Mouse (Mus musculus): Measurements from ENCODE around the gene Rack1.

DNA sequence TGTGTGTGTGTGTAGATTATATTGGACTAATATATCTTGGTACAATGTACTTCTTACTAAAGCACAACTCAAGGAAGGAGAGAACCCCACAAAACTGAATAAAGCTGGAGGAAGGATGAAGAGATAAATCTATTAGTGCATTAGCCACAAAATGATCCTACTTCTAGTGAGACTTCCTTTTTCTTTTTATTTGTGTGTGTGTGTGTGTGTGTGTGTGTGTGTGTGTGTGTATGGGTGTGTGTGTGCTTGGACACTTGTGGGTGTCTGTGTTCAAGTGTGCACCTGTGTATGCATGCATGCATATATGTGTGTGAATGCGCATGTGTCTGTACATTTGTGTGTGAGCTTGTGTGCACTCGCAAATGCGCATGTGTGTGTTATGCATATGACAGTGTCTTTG lies 6.9 kb upstream of the Rack1 start:
- TF ChIP-seq POLR2A (IDR thresholded peaks at IDR 0.05; ENCODE audit: insufficient read length, low read depth) (no peak), E2F4 (IDR thresholded peaks at IDR 0.05; ENCODE audit: insufficient read depth) (no peak), POLR2AphosphoS2 (IDR thresholded peaks at IDR 0.05; ENCODE audit: insufficient read length, low read depth) (no peak), MYOG (IDR thresholded peaks at IDR 0.05; ENCODE audit: control insufficient read depth in 1 of 3, insufficient read depth in 1 of 3, insufficient read length in 2 of 3, low read depth in 2 of 3) (no peak), MYOD1 (IDR thresholded peaks at IDR 0.05; ENCODE audit: control insufficient read depth in 1 of 3, insufficient read length in 2 of 3, low read depth in 2 of 3) (no peak), CEBPB (IDR thresholded peaks at IDR 0.05; ENCODE audit: insufficient read depth, poor library complexity, severe bottlenecking) (no peak), USF1 (IDR thresholded peaks at IDR 0.05; ENCODE audit: low read depth) (no peak), TCF12 (IDR thresholded peaks at IDR 0.05; ENCODE audit: insufficient read depth, poor library complexity, severe bottlenecking) (no peak), REST (IDR thresholded peaks at IDR 0.05; ENCODE audit: insufficient read depth, insufficient read length) (no peak)

Data from myocyte (in vitro differentiated cells).